Mouse (Mus musculus): Measurements from ENCODE around the gene Rassf4. TPM values are rescaled to one million over a fixed set of nuclear protein-coding genes. Genes with fewer than 3 reads are reported as not detected.

Gene Rassf4
- polyA plus RNA-seq, 1 experiment from 2014 or later: 30.8 TPM

DNA sequence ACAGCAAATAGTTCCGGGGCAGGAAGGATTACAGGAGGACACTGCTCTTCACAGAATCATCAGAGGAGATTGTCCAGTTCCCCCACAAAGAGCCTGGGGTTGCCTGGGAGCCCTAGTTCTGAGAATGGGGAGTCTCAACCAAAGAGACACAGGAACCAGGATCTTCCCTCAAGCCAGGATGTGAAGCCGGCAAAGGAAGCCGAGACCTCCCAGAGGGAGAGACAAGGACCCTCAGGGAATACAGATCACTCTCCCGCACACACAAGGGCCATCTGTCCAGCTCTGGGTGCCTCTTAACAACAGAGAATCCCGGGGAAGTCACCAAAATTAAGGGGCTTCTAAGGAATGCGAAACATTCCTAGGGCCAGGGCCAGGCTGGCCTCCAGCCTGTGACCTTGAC, 3.6 kb upstream of the Rassf4 start:
- Histone ChIP-seq H3K9ac (ENCODE audit: low read depth, low read length) (no peak overlapping the region), H3K27me3 (replicated peaks; ENCODE audit: control insufficient read depth, insufficient read depth, low read length) (no peaks in the 10 kb centered on the region), H3K4me3 (ENCODE audit: low read length) (no peak overlapping the region), H3K36me3 (ENCODE audit: control insufficient read depth, insufficient read depth, low read length) (no peaks in the 10 kb centered on the region), H3K9me3 (ENCODE audit: control insufficient read depth, low read length) (no peaks in the 10 kb centered on the region), H3K4me2 (ENCODE audit: low read length) (no peak overlapping the region), H3K27ac (ENCODE audit: low read depth, low read length) (no peak overlapping the region), H3K4me1 (ENCODE audit: control insufficient read depth, insufficient read depth, low read depth, low read length) (peaks cover 16% of the 10 kb centered on the region)
- WGBS: 62% methylated on average over 6 of the region's 6 CpGs
- no peak for ATAC-seq

DNA sequence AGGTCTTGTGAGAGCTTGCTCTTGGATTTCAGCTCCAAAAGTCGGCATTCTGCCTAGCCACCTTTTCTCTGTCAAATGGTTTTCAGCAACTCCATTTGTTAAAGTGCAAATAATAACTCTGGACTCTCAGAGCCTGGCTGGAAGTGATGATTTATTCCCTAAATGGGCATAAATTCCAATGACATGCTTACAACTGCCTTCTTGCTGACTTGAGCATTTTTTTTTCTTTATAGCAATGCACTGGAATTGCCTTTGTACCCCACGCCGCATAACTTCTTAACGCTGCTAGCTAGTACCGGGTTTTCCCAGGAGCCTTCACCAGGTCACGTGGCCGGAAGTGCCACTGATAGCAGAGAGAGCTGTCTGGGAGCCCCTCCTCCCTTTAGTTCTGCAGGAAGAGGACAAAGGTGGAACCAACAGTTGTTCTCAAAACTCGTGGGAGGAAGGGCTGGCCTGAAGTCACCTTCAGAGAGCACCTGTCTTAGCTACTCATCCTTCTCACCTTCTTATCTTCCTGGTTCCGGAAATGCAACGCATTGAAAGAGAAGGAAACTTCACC, 2.7 kb upstream of the Rassf4 start:
- no peak overlapping the region for H3K4me2 ChIP-seq (ENCODE audit: low read length)
- WGBS: 80% methylated on average over 10 of the region's 10 CpGs

DNA sequence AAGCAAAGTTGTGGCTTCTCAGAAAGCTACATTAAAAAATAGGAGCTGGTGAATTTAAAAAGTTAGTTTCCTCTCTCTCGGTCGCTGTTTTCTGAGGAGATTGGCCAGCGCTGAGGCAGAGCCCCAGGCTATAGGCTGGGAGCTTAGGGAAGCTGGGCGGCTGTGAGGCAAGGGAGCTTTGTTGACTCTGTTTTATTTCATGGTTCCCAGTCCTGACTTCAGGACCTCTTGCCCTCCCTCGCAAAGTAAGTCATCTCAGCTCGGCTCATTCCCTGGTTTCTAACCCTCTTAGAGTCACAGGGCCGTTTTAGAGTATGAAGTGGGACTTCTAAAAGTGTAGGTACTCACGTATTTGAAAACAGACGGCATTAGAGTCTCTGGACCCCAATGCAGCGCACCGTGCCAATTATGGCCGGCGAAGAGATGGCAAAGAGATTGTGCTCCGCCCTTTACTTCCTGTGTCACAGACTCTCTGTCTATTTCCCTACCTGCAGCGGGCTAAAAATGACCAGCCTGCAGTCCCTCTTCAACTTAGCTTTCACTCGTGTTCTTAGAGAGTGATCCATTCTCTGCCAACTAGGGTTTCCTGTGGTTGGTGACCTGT, 633 bp upstream of the Rassf4 start:
- H3K4me2 ChIP-seq (ENCODE audit: low read length): peak overlapping the region; percentile 98
- peak overlapping the region; percentile 73 for H3K9ac ChIP-seq (ENCODE audit: low read depth, low read length)
- 0 out of 2 replicates have a peak, but pooled peaks have one; percentile 12 for ATAC-seq
- H3K9me3 ChIP-seq (ENCODE audit: control insufficient read depth, low read length): no peaks in the 10 kb centered on the region
- no peaks in the 10 kb centered on the region for H3K27me3 ChIP-seq (replicated peaks; ENCODE audit: control insufficient read depth, insufficient read depth, low read length)
- H3K27ac ChIP-seq (ENCODE audit: low read depth, low read length): peak overlapping the region; percentile 66
- peak overlapping the region; percentile 67 for H3K4me3 ChIP-seq (ENCODE audit: low read length)
- peaks cover 33% of the 10 kb centered on the region for H3K4me1 ChIP-seq (ENCODE audit: control insufficient read depth, insufficient read depth, low read depth, low read length)
- 23% methylated on average over 16 of the region's 16 CpGs for WGBS
- H3K36me3 ChIP-seq (ENCODE audit: control insufficient read depth, insufficient read depth, low read length): no peaks in the 10 kb centered on the region

More for the DNA sequence above, 2.7 kb upstream of the Rassf4 start:
- peaks cover 20% of the 10 kb centered on the region for H3K4me1 ChIP-seq (ENCODE audit: control insufficient read depth, insufficient read depth, low read depth, low read length)
- no peaks in the 10 kb centered on the region for H3K36me3 ChIP-seq (ENCODE audit: control insufficient read depth, insufficient read depth, low read length)
- H3K9me3 ChIP-seq (ENCODE audit: control insufficient read depth, low read length): no peaks in the 10 kb centered on the region
- no peak overlapping the region for H3K9ac ChIP-seq (ENCODE audit: low read depth, low read length)
- no peak overlapping the region for H3K27ac ChIP-seq (ENCODE audit: low read depth, low read length)
- no peak for ATAC-seq
- H3K4me3 ChIP-seq (ENCODE audit: low read length): no peak overlapping the region
- H3K27me3 ChIP-seq (replicated peaks; ENCODE audit: control insufficient read depth, insufficient read depth, low read length): no peaks in the 10 kb centered on the region

DNA sequence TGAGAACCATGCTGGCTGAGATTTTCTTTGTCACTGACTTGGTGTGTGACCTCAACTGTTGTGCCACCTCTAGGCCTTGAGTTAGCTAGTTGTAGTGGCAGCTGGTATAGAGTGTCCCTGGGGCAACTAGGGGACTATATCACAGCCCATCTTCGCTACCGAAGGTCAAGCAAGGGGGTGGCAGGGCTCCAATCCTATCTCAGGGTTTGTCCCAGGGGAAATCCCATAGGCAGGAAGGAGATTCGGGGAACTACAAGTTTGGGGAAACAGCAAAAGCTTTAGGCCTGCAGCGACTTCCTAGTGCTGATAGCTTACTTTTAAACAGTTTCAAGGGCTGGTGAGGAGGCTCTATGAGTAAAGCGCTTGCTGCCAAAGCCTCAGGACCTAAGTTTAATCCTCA, 1.4 kb downstream of the Rassf4 start:
- no peak overlapping the region for H3K27ac ChIP-seq (ENCODE audit: low read depth, low read length)
- WGBS: 43% methylated on average over 5 of the region's 5 CpGs
- no peaks in the 10 kb centered on the region for H3K36me3 ChIP-seq (ENCODE audit: control insufficient read depth, insufficient read depth, low read length)
- no peak for ATAC-seq
- H3K4me1 ChIP-seq (ENCODE audit: control insufficient read depth, insufficient read depth, low read depth, low read length): peaks cover 33% of the 10 kb centered on the region
- H3K27me3 ChIP-seq (replicated peaks; ENCODE audit: control insufficient read depth, insufficient read depth, low read length): no peaks in the 10 kb centered on the region
- H3K9ac ChIP-seq (ENCODE audit: low read depth, low read length): 0 out of 2 replicates have a peak overlapping the region, but pooled peaks have one; percentile 3
- H3K4me3 ChIP-seq (ENCODE audit: low read length): peak overlapping the region; percentile 67; the same call in 1 of the 2 replicates
- H3K4me2 ChIP-seq (ENCODE audit: low read length): peak overlapping the region; percentile 98
- no peaks in the 10 kb centered on the region for H3K9me3 ChIP-seq (ENCODE audit: control insufficient read depth, low read length)

DNA sequence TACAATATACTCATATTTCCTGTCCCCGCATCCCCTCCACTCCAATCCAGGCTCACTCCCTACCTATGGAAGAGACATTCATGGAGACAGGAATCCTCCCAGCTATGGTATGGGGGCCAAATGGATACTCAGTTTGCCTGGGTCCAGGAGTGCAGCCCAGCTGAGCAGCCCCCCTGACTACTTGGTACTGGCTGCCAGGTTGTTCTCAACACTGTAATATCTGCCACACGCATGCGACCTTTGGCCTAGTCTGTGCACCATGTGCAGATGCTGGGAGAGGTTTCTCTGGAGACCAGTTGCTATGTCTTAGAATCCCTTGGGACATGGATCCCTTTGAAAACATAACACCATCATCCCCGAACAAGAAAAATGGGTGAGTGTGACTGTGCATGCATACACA, 2.0 kb downstream of the Rassf4 start:
- no peak overlapping the region for H3K27ac ChIP-seq (ENCODE audit: low read depth, low read length)
- no peak overlapping the region for H3K4me3 ChIP-seq (ENCODE audit: low read length)
- no peaks in the 10 kb centered on the region for H3K9me3 ChIP-seq (ENCODE audit: control insufficient read depth, low read length)
- no peaks in the 10 kb centered on the region for H3K27me3 ChIP-seq (replicated peaks; ENCODE audit: control insufficient read depth, insufficient read depth, low read length)
- peaks cover 33% of the 10 kb centered on the region for H3K4me1 ChIP-seq (ENCODE audit: control insufficient read depth, insufficient read depth, low read depth, low read length)
- H3K4me2 ChIP-seq (ENCODE audit: low read length): peak overlapping the region; percentile 98
- no peak for ATAC-seq
- H3K36me3 ChIP-seq (ENCODE audit: control insufficient read depth, insufficient read depth, low read length): no peaks in the 10 kb centered on the region
- 51% methylated on average over 4 of the region's 4 CpGs for WGBS
- no peak overlapping the region for H3K9ac ChIP-seq (ENCODE audit: low read depth, low read length)

DNA sequence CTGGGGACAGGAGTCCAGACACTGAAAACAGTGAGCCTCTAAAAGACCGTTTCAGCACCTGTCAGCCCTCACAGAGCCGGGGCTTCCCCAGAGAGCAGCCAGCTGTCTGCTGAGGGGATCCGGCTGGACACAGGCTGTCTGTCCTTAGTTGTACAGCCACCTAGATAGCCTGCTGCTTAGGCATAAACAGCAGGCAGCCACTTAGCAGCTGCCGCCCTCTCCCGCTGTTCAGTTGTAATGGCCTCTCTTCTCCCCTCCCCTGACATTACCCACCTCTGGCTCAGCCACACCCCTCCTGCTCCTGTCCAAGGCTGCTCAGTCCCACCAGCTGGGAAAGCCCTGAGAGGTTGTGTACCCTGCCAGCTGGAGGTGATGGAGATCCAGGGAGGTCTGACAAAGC, 2.7 kb downstream of the Rassf4 start:
- peaks cover 33% of the 10 kb centered on the region for H3K4me1 ChIP-seq (ENCODE audit: control insufficient read depth, insufficient read depth, low read depth, low read length)
- no peaks in the 10 kb centered on the region for H3K36me3 ChIP-seq (ENCODE audit: control insufficient read depth, insufficient read depth, low read length)
- no peaks in the 10 kb centered on the region for H3K27me3 ChIP-seq (replicated peaks; ENCODE audit: control insufficient read depth, insufficient read depth, low read length)
- H3K9me3 ChIP-seq (ENCODE audit: control insufficient read depth, low read length): no peaks in the 10 kb centered on the region
- ATAC-seq: 0 out of 2 replicates have a peak, but pooled peaks have one; percentile 2
- H3K9ac ChIP-seq (ENCODE audit: low read depth, low read length): peak overlapping the region; percentile 43
- WGBS: 8% methylated on average over 5 of the region's 5 CpGs
- peak overlapping the region; percentile 59 for H3K27ac ChIP-seq (ENCODE audit: low read depth, low read length)
- peak overlapping the region; percentile 3; the same call in 1 of the 2 replicates for H3K4me3 ChIP-seq (ENCODE audit: low read length)
- H3K4me2 ChIP-seq (ENCODE audit: low read length): peak overlapping the region; percentile 27

DNA sequence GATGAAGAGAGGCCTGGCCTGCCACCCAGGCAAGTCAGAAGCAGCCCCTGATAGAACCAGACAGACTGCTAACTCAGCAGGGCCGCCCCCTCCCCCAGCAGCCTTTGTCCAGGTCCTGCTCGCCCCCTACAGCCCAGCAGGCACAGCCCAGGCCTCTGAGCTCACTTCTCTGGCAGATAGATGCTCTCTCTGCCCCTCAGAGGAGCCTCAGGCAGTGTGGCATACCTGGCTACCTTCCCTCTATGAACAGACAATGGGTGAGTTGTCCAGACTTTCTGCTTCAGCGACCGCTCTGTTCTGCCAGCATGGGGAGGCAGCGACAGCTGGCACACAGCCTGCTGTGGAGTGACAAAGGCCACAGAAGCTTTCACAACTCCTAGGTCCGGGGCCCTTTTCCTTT, 3.6 kb downstream of the Rassf4 start:
- no peak overlapping the region for H3K4me3 ChIP-seq (ENCODE audit: low read length)
- 0 out of 2 replicates have a peak, but pooled peaks have one; percentile 12 for ATAC-seq
- H3K4me1 ChIP-seq (ENCODE audit: control insufficient read depth, insufficient read depth, low read depth, low read length): peaks cover 33% of the 10 kb centered on the region
- H3K27me3 ChIP-seq (replicated peaks; ENCODE audit: control insufficient read depth, insufficient read depth, low read length): no peaks in the 10 kb centered on the region
- 9% methylated on average over 6 of the region's 6 CpGs for WGBS
- peak overlapping the region; percentile 23 for H3K4me2 ChIP-seq (ENCODE audit: low read length)
- H3K9me3 ChIP-seq (ENCODE audit: control insufficient read depth, low read length): no peaks in the 10 kb centered on the region
- H3K9ac ChIP-seq (ENCODE audit: low read depth, low read length): peak overlapping the region; percentile 35
- H3K27ac ChIP-seq (ENCODE audit: low read depth, low read length): peak overlapping the region; percentile 59
- H3K36me3 ChIP-seq (ENCODE audit: control insufficient read depth, insufficient read depth, low read length): no peaks in the 10 kb centered on the region

DNA sequence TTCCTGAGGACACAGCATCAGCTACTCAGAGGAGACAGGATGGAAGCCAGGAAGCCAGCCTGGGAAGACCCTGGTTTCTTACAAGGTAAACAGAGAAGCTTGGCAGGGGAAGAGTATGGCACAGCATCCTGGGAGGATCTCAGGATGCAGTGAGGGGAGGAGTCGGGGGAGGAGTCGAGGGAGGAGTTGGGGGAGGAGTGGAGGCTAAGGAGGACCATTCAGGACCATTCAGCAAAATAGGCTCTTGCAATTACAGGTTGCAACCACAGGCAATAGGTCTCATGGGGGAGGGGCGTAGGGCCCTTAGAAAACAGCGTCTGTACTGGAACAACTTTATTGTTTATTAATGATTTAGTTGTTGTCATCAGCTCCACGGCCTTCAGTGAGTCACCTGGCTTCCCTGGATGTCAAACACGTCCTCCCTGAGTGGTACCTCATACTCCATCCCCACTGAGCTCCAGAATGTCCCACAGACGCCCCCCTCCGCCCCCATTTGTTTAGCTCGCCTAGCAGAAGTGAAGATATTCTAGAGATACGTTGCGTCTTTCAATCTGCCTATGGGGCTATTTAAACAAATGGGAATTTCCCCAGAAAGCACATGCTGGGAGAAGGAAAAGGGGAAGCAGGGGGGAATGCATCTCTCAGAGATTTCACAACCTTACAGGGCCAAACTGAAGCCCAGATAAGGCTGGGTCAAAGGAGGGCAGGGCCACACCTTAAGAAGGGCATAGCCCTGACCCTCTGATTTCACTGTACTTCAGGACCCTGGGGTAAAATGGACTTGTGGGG, 4.9 kb downstream of the Rassf4 start:
- H3K9ac ChIP-seq (ENCODE audit: low read depth, low read length): no peak overlapping the region
- no peak overlapping the region for H3K4me2 ChIP-seq (ENCODE audit: low read length)
- no peaks in the 10 kb centered on the region for H3K9me3 ChIP-seq (ENCODE audit: control insufficient read depth, low read length)
- ATAC-seq: no peak
- no peaks in the 10 kb centered on the region for H3K27me3 ChIP-seq (replicated peaks; ENCODE audit: control insufficient read depth, insufficient read depth, low read length)
- H3K27ac ChIP-seq (ENCODE audit: low read depth, low read length): no peak overlapping the region
- H3K4me1 ChIP-seq (ENCODE audit: control insufficient read depth, insufficient read depth, low read depth, low read length): peaks cover 27% of the 10 kb centered on the region
- no peaks in the 10 kb centered on the region for H3K36me3 ChIP-seq (ENCODE audit: control insufficient read depth, insufficient read depth, low read length)
- WGBS: 41% methylated on average over 11 of the region's 11 CpGs
- H3K4me3 ChIP-seq (ENCODE audit: low read length): no peak overlapping the region

DNA sequence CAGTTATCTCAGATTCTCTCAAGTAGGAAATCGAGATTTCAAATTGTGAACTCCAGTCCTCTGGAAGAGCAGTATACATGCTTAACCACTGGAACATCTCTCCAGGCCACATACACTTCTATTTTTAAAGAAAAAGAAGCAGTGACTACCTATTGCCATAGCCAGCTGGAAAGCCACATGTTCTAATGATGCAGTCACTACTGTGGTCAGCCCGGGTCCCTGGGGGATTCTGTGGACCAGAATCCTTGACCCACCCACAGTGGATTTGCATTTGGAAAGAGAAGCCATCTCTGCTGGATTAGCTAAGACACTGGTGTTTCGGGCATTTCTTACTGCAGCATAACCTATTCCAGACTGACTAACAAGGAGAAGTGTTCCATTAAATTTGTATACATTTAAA, 6.4 kb downstream of the Rassf4 start:
- 51% methylated on average over 3 of the region's 3 CpGs for WGBS
- Histone ChIP-seq H3K9me3 (ENCODE audit: control insufficient read depth, low read length) (no peaks in the 10 kb centered on the region), H3K9ac (ENCODE audit: low read depth, low read length) (no peak overlapping the region), H3K4me2 (ENCODE audit: low read length) (no peak overlapping the region), H3K4me1 (ENCODE audit: control insufficient read depth, insufficient read depth, low read depth, low read length) (peaks cover 17% of the 10 kb centered on the region), H3K27me3 (replicated peaks; ENCODE audit: control insufficient read depth, insufficient read depth, low read length) (no peaks in the 10 kb centered on the region), H3K27ac (ENCODE audit: low read depth, low read length) (no peak overlapping the region), H3K36me3 (ENCODE audit: control insufficient read depth, insufficient read depth, low read length) (no peaks in the 10 kb centered on the region), H3K4me3 (ENCODE audit: low read length) (no peak overlapping the region)
- ATAC-seq: no peak
